Mouse (Mus musculus) WW6 (cell line): Measurements from ENCODE around the gene Tmem131.

Experiments
- DNase-seq: peaks from one replicate; pipeline ENCODE4 v3.0.0-alpha.2; 2013; ENCODE audit warnings: low read depth, low spot score

Tmem131 gene

GRCm38 (mm10) chr1:36943653-36944052 is at the start of gene Tmem131:
Gene Tmem131, minus strand, starts transcription at chr1:36943666.
- no peak for DNase-seq

GRCm38 (mm10) chr1:36988561-36988960 is 45.1 kb upstream of the Tmem131 start:
- DNase-seq, result no peak

GRCm38 (mm10) chr1:36988161-36988560 is 44.7 kb upstream of the Tmem131 start:
- no peak for DNase-seq

GRCm38 (mm10) chr1:36987172-36988148 is 44.0 kb upstream of the Tmem131 start:
- DNase-seq, result no peak

GRCm38 (mm10) chr1:36986396-36987160 is 43.1 kb upstream of the Tmem131 start:
- no peak for DNase-seq

- peak; percentile 90 for DNase-seq
Observed at GRCm38 (mm10) chr1:36985896-36986295, 42.4 kb upstream of the Tmem131 start.

GRCm38 (mm10) chr1:36984406-36984805 is 40.9 kb upstream of the Tmem131 start:
- no peak for DNase-seq

GRCm38 (mm10) chr1:36983754-36984153 is 40.3 kb upstream of the Tmem131 start:
- peak; percentile 81 for DNase-seq

- peak; percentile 86 for DNase-seq
Observed at GRCm38 (mm10) chr1:36982191-36982961, 38.9 kb upstream of the Tmem131 start.

GRCm38 (mm10) chr1:36976770-36977169 is 33.3 kb upstream of the Tmem131 start:
- DNase-seq, result no peak

- DNase-seq, result no peak
Observed at GRCm38 (mm10) chr1:36970918-36971617, 27.6 kb upstream of the Tmem131 start.

- DNase-seq, result no peak
Observed at GRCm38 (mm10) chr1:36965831-36966230, 22.4 kb upstream of the Tmem131 start.

GRCm38 (mm10) chr1:36962379-36963176 is 19.1 kb upstream of the Tmem131 start:
- no peak for DNase-seq

GRCm38 (mm10) chr1:36960509-36961222 is 17.2 kb upstream of the Tmem131 start:
- DNase-seq, result no peak

- DNase-seq, result no peak
Observed at GRCm38 (mm10) chr1:36949591-36950184, 6.2 kb upstream of the Tmem131 start.

- no peak for DNase-seq
Observed at GRCm38 (mm10) chr1:36947448-36947847, 4.0 kb upstream of the Tmem131 start.

GRCm38 (mm10) chr1:36940381-36940762 is 3.1 kb downstream of the Tmem131 start:
- no peak for DNase-seq

- peak; percentile 77 for DNase-seq
Observed at GRCm38 (mm10) chr1:36939506-36940380, 3.7 kb downstream of the Tmem131 start.
